Mouse (Mus musculus): ENCODE data around the gene AC170998.1.
"Not testable (repeated sequence)": the region's sequence is repeated elsewhere in the genome, so short reads cannot be mapped to it uniquely, and the experiment has no call there.

The AC170998.1 gene

GRCm38 (mm10) chr17:28707136-28707627 is 18.7 kb upstream of the AC170998.1 start:
- no peak for DNase-seq (ENCODE audit: low spot score)

- DNase-seq (ENCODE audit: low spot score): no peak
Measured at GRCm38 (mm10) chr17:28707816-28708215, 18.1 kb upstream of the AC170998.1 start.

- DNase-seq (ENCODE audit: low spot score): no peak
Measured at GRCm38 (mm10) chr17:28708989-28709388, 16.9 kb upstream of the AC170998.1 start.

- DNase-seq (ENCODE audit: low spot score): no peak
Measured at GRCm38 (mm10) chr17:28709552-28710290, 16.2 kb upstream of the AC170998.1 start.

- DNase-seq (ENCODE audit: low spot score): no peak
Measured at GRCm38 (mm10) chr17:28710291-28710688, 15.6 kb upstream of the AC170998.1 start.

GRCm38 (mm10) chr17:28711237-28711636 is 14.6 kb upstream of the AC170998.1 start:
- DNase-seq (ENCODE audit: low spot score): no peak

- DNase-seq (ENCODE audit: low spot score): no peak
Measured at GRCm38 (mm10) chr17:28712305-28712704, 13.6 kb upstream of the AC170998.1 start.

GRCm38 (mm10) chr17:28714006-28714405 is 11.9 kb upstream of the AC170998.1 start:
- DNase-seq (ENCODE audit: low spot score): no peak

GRCm38 (mm10) chr17:28715832-28716548 is 9.9 kb upstream of the AC170998.1 start:
- DNase-seq (ENCODE audit: low spot score): no peak

- no peak for DNase-seq (ENCODE audit: low spot score)
Measured at GRCm38 (mm10) chr17:28717535-28717934, 8.3 kb upstream of the AC170998.1 start.

- DNase-seq (ENCODE audit: low spot score): not testable (repeated sequence)
Measured at GRCm38 (mm10) chr17:28727511-28727910, 1.6 kb downstream of the AC170998.1 start.

GRCm38 (mm10) chr17:28735317-28736105 is 9.6 kb downstream of the AC170998.1 start:
- no peak for DNase-seq (ENCODE audit: low spot score)

- no peak for DNase-seq (ENCODE audit: low spot score)
Measured at GRCm38 (mm10) chr17:28736486-28736885, 10.6 kb downstream of the AC170998.1 start.

GRCm38 (mm10) chr17:28737973-28738372 is 12.1 kb downstream of the AC170998.1 start:
- DNase-seq (ENCODE audit: low spot score): no peak

- DNase-seq (ENCODE audit: low spot score): no peak
Measured at GRCm38 (mm10) chr17:28739244-28739643, 13.4 kb downstream of the AC170998.1 start.

- no peak for DNase-seq (ENCODE audit: low spot score)
Measured at GRCm38 (mm10) chr17:28743145-28743866, 17.4 kb downstream of the AC170998.1 start.

GRCm38 (mm10) chr17:28743916-28744315 is 18.0 kb downstream of the AC170998.1 start:
- DNase-seq (ENCODE audit: low spot score): no peak

GRCm38 (mm10) chr17:28745773-28746172 is 19.9 kb downstream of the AC170998.1 start:
- no peak for DNase-seq (ENCODE audit: low spot score)

GRCm38 (mm10) chr17:28748001-28748400 is 22.1 kb downstream of the AC170998.1 start:
- no peak for DNase-seq (ENCODE audit: low spot score)

GRCm38 (mm10) chr17:28750580-28750979 is 24.7 kb downstream of the AC170998.1 start:
- DNase-seq (ENCODE audit: low spot score): no peak

GRCm38 (mm10) chr17:28756447-28756846 is 30.6 kb downstream of the AC170998.1 start:
- DNase-seq (ENCODE audit: low spot score): no peak

GRCm38 (mm10) chr17:28757470-28757869 is 31.6 kb downstream of the AC170998.1 start:
- no peak for DNase-seq (ENCODE audit: low spot score)

All from ovary, postnatal 36 days (tissue).